Mouse (Mus musculus) liver, embryonic 14.5 days (tissue): Measurements from ENCODE around the gene Farsa.

Experiments
- CTCF ChIP-seq: IDR thresholded peaks from 2 replicates; pipeline ENCODE4 v1.5.1; 2016; ENCODE audit warnings: antibody characterized with exemption, low read depth, control low read depth
- EP300 ChIP-seq: IDR thresholded peaks from 2 replicates; pipeline ENCODE4 v1.6.1; 2016; ENCODE audit warnings: antibody characterized with exemption, low read depth

DNA sequence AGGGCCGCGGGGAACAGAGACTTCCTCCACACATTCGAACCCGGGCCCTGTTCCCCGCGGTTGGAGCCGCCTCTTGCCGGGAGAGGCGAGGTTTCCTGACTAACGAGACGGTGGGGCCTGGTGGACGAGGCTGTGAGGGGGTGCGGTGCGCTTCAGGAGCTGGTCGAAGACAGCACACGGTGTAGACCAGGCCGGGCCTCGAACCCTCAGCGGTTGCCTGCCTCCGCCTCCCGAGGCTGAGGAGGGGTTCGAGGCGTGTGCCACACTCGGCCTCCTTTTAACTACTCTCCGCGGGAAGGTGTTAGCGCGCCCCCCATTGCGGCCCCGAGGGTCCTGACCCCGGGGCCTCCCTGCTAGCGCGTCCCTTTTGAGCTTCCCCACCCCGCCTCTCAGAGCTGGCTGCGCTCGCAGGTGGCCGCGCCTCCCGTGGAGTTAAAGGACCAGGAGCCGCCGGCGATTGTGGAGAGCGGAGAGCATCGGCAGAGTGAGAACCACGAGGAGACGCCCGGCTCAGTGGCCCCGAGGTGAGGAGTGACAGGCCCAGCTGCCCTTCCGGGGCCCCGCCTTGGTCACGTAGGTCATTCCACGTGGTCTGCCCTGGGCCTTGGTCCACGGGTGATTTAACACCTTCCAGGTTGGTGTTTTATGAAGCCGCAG, 15.6 kb downstream of the Farsa start:
- TF ChIP-seq CTCF: no peak
- no peak for TF ChIP-seq EP300
